Mouse (Mus musculus) c-Kit-positive CD71-positive TER-119-negative erythroid progenitor cells, embryonic 14.5 days (primary cell): Measurements from ENCODE around the gene Sv2b.

Source experiments
- DNase-seq: peaks from one replicate; pipeline ENCODE4 v3.0.0-alpha.2; 2013; ENCODE audit warnings: low read depth

The Sv2b gene

DNA sequence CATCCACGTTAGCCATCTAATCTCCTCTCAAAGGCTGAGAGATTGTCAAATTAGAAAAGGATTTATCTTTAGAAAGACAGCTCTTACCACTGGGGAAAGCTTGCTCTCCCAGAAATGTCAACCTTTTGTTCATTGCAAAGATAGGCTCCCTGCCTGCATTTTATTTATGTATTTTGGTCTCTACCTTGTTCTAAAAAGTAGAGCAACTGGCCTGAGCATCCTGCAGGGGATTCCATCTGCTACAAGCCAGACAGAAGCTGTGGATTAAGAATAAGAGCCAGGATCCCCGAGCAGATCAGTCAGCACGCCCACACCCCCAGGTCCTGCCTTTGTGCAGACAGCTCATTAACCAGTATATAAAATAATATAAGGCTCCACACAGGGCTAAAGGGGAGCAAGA is 16.8 kb downstream of the Sv2b start:
- no peak for DNase-seq

DNA sequence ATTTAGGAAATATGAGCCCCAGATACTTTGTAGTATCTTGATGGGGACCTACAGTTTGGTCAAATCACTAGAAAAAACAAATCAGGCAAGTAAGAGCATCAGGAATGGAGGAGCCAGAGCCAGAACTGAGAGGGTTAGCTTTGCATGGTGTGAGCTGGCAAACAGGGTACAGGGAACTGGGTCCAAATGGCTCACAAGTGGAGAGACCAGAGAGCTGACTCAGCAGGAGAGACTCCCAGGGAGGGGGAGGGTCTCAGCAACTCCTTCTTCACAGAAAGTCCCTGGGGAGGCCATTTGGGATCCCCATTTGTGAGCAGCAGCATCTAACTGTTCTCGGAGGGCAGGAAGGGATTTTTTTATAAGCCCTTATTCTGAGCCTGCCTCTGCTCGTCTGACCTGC is 18.5 kb downstream of the Sv2b start:
- DNase-seq: no peak

DNA sequence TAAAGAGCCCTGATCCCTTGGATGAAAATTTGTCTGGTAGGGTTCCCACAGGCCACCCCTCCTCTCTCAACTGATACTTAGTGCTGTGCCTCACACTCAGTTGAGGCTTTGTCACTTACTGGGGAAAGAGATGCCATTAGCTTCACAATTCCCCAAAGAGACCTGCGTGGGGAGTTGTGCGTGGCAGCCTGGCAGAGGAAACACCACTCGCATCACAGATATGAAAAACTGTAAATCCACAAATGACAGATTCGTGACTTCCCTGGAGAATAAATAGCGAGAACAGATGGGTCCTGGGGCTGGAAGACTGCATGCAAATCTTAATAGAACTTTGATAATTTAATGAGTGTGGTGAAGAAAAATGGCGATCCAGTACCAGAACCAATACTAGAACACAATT is 21.8 kb downstream of the Sv2b start:
- no peak for DNase-seq

GRCm38 (mm10) chr7:75282951-75283350 is 26.1 kb downstream of the Sv2b start:
- no peak for DNase-seq

GRCm38 (mm10) chr7:75282080-75282650 is 26.9 kb downstream of the Sv2b start:
- no peak for DNase-seq

- no peak for DNase-seq
Observed at GRCm38 (mm10) chr7:75281106-75281505, 28.0 kb downstream of the Sv2b start.

DNA sequence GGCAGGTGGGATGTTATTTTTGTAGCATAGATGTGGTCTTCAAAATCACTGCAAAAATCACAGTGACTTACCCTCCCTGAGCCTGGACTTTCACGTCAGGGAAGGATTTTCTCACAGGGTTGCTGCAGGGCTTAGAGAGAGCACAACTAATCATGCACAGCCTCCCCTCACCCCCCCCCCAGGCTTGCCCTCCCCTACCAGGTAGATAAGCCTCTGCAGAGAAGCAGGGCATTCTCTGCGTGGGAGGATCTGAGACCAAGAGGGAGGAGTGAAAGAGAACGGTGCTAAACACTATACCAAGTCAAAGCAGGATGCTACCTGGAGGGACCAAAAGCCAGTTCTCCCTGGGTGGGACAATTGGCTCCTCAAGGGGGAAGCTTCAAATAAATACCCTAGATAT is 31.2 kb downstream of the Sv2b start:
- DNase-seq: no peak

DNA sequence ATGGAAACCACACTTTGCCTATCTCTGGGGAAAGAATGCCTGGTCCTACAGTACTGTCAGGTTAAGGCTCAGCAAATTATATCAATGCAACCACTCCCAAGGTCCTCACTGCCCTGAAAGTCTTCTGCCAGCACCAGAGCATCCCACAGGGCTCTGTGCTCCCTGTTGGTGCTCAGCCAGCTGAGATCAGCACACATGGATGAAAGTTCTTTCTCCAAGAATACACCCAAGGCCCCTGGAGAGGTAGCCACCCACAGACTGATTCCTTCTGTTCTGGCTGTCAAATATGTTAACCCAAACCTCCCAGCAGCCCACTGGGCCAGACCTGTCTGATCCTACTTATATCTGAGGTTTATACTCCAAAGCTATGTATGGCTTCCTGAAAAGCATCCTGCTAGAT is 32.3 kb downstream of the Sv2b start:
- no peak for DNase-seq

- DNase-seq: no peak
Observed at GRCm38 (mm10) chr7:75274518-75274917, 34.5 kb downstream of the Sv2b start.

GRCm38 (mm10) chr7:75273633-75274032 is 35.4 kb downstream of the Sv2b start:
- no peak for DNase-seq

GRCm38 (mm10) chr7:75271921-75272381 is 37.1 kb downstream of the Sv2b start:
- DNase-seq: no peak

DNA sequence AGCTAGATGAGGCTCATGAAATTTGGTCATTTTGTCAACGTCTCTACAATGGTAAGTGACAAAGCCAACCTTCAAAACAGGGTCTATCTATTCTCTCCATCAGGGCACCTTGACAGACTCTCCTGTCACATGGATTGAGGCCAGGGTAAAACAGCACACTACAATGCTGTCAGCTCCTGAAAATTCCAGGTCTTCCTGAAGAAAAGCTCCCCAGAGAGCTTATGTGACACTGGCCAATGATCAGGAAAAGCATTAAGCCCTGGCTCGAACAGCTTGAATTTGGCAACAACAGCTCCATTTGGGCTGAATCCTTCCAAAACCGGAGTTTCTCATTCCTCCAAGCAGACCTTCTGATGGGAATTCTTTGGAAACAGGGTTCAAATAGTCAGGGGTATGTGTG is 37.8 kb downstream of the Sv2b start:
- no peak for DNase-seq

DNA sequence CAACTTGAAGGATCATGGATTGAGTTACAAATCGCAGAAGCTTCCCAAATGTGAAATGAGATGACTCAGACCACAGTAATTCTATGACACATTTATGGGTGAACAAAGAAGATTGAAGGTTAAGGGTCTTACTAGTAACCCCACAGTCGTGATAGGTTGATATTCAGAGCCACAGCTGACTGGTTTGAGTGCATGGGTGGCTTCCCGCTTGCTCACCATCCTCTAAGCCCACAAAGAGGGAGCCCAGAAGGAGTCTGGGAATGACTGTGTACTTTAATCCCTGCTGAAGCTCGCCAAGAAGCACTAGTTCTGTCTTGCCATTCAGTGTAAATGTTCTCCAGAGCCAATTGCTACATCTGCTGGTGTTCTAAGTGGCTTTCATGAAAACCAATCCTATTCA is 41.8 kb downstream of the Sv2b start:
- DNase-seq: no peak

DNA sequence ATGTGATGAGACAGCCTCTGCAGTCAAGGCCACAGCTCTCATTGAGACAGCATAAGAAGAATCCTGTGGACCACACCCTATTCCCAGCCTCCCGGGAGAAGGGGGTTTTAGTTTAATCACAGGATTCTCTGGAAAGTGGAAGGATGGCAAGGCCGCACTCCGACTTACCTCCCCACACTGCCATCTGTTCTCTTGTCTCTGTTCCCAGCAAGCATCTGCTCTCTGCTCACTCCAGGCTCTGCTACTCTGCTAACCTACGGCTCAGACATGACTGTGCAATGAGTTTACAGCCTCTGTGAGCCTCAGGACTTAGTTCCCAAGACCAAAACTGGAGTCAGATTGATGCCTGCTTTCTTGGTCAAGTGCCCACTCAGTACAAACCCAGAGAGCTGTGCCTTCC is 43.8 kb downstream of the Sv2b start:
- DNase-seq: no peak

GRCm38 (mm10) chr7:75259945-75260344 is 49.1 kb downstream of the Sv2b start:
- no peak for DNase-seq

GRCm38 (mm10) chr7:75253611-75254250 is 55.3 kb downstream of the Sv2b start:
- DNase-seq: no peak

DNA sequence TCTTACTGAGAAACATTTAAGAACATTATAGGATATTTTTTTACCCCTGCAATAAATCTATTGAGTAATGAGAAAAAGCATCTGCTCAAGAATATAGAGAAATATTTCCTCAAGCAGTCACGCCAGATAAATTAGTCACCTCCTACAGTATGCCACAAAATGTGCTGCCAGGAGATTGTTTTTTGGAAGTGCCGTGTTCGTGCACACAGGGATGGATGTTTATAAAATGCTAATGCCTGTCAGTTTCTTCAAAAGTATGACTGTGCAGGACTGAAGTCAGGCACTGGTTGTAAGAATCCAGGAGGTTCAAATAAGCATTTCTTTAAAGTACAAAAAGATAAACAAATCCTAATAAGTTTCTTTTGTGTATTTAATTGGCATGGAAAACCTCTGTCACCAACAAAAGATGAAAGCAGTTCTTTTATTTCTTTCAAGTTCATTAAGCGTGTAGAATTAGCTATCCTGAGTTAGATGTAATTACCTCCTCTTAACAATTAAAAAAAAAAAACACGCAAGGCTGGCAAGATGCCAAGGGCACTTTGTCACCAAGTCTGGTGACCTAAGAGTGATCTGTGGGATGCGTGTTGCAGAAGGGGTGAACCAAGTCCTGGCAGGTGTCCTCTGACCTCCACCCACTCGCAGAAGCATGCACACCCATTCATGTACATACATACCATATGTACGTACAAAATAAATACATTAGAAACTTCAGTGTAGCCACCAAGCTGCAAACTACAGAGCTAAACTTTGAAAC is 68.1 kb downstream of the Sv2b start:
- no peak for DNase-seq

DNA sequence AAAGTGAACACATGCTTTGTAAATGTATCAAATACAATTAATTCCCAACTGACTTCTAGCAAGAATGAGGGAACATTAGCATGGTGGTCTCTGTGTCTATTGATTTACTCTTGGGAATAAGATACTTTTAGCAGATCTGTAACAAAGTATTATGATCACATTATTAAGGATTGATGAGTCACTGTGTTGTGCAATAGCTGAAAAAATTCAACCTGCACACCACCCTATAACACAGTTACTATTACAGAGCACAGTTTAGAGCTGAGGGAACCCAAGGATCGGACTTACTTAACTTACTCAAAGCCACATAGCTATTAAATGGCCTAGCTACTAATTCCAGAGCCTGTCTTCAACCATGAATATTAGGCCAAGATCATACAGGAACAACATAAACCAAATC is 72.7 kb downstream of the Sv2b start:
- no peak for DNase-seq

DNA sequence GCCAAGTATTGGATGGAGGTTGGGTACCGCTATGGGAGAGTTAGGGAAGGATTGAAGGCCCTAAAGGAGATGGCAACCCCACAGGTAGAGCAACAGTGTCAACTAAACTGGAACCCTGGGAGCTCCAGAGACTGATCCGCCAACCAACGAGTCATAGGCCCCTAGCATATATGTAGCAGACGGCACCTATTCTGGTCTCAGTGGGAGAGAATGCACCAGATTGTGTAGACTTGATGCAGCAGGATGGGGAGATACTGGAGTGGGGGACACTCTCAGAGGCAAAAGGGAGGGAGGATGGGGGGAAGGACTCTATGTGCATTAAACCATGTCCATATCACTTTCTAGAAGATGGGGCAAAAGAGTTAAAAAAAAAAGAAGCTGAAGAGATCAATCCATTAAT is 84.9 kb downstream of the Sv2b start:
- DNase-seq: no peak

DNA sequence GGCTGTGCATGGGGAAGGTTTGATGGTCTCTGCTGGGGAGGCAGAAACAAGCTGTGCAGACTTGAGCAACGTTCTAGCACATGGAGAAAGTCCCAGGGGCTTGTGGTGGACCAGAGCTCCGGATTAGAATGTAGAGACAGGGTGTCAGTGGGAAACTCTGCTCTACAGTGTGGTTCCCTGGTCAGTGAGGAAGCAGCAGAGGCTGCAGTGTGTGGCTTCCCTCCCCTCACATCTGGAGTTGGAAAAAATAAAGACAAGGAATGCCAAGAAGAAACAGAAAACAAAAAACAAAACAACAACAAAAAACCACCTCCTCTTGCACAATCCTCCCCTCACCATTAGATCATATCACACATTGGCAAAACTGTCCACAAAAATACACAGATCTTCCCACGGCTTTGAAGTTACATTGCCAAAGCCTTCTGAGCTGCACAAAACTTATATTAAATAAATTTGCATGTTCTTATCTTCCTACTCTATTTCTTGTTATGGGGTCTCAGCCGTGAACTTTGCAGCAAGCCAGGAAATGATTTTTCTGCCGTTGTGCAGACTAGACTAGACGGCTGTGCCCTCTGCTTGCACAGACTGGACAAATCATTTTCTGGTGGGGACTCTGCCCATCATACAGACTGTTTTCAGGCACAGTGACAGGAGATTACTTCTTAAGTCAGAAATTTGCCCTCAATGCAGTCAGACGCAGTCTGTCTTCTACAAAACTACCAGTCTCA is 86.2 kb downstream of the Sv2b start:
- DNase-seq: no peak

- DNase-seq: no peak
Observed at GRCm38 (mm10) chr7:75220786-75221185, 88.3 kb downstream of the Sv2b start.

- no peak for DNase-seq
Observed at GRCm38 (mm10) chr7:75220296-75220695, 88.8 kb downstream of the Sv2b start.

DNA sequence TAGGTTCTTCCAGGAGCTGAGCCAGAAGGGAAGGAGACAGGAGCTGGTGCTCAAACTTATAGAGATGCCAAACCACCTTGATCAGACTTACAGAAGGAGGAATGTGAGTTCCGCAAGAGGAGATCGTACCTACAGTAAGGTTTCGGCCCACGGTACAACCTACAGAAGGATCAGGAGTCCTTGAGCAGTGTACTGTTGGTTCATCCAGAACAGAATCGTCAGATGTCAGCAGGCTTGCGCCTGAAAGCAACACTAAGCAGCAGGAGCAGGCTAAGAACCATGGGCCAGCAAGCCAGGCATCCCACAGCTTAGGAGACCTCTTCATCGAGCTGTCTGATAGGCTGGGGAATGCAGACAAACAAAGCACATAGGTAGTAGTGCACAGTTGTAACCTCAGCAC is 92.9 kb downstream of the Sv2b start:
- no peak for DNase-seq
